Mouse (Mus musculus) limb, embryonic 14.5 days (tissue): ENCODE measurements around the gene Cdc14a. TPM values are rescaled to one million over a fixed set of nuclear protein-coding genes. Genes with fewer than 3 reads are reported as not detected.

ENCODE experiments used
- ATAC-seq: fragments of 200-750 bp; cut with Nextera tagmentation; 2 replicates; pipeline ENCODE4 v1.8.0; 2017; ENCODE audit warnings: low read depth, moderate number of reproducible peaks, moderate TSS enrichment; ENCODE audit not compliant: low FRiP score
- DNase-seq: peaks from one replicate; pipeline ENCODE4 v3.0.0-alpha.2; 2015; ENCODE audit warnings: low spot score
- H3K27ac ChIP-seq: fragments of 300-500 bp; sonication (generic); replicated peaks from 2 replicates; pipeline ENCODE4 v1.5.1; 2014; ENCODE audit warnings: low read depth, mild to moderate bottlenecking, low read length, moderate library complexity, mixed read lengths
- H3K27me3 ChIP-seq: fragments of 300-500 bp; sonication (generic); 2 replicates; pipeline ENCODE4 v1.6.1; 2014; ENCODE audit warnings: low read length, mixed read lengths; ENCODE audit not compliant: control insufficient read depth, insufficient read depth
- H3K36me3 ChIP-seq: fragments of 300-500 bp; sonication (generic); 2 replicates; pipeline ENCODE4 v1.6.1; 2014; ENCODE audit warnings: mild to moderate bottlenecking, low read length, moderate library complexity, mixed read lengths; ENCODE audit not compliant: control insufficient read depth, insufficient read depth
- H3K4me1 ChIP-seq: fragments of 300-500 bp; sonication (generic); 2 replicates; pipeline ENCODE4 v1.6.1; 2014; ENCODE audit warnings: antibody characterized with exemption, low read length, mixed read lengths; ENCODE audit not compliant: control insufficient read depth, insufficient read depth
- H3K4me2 ChIP-seq: fragments of 300-500 bp; sonication (generic); replicated peaks from 2 replicates; pipeline ENCODE4 v1.6.1; 2014; ENCODE audit warnings: low read depth, mild to moderate bottlenecking, low read length, moderate library complexity; ENCODE audit not compliant: severe bottlenecking
- H3K4me3 ChIP-seq: fragments of 300-500 bp; sonication (generic); replicated peaks from 2 replicates; pipeline ENCODE4 v1.5.1; 2014; ENCODE audit warnings: low read length
- H3K9ac ChIP-seq: fragments of 300-500 bp; sonication (generic); 2 replicates; pipeline ENCODE4 v1.6.1; 2014; ENCODE audit warnings: mild to moderate bottlenecking, low read depth, low read length, moderate library complexity; ENCODE audit not compliant: severe bottlenecking
- H3K9me3 ChIP-seq: fragments of 300-500 bp; sonication (generic); 2 replicates; pipeline ENCODE4 v1.6.1; 2016; ENCODE audit warnings: low read length; ENCODE audit not compliant: control insufficient read depth
- POLR2A ChIP-seq: fragments of 200-500 bp; IDR thresholded peaks from 2 replicates; pipeline ENCODE4 v1.8.0; 2012; ENCODE audit warnings: inconsistent platforms, mild to moderate bottlenecking, moderate library complexity, borderline replicate concordance; ENCODE audit not compliant: insufficient read depth, insufficient read length; ENCODE audit errors: extremely low read depth
- WGBS: fragments of 180-500 bp; shearing (Covaris S2); extraction: QIAGEN DNeasy Blood & Tissue Kit; methylation state at CpG from one replicate; pipeline ENCODE4 v1.1.7; 2014; 5-methylcytosine and 5-hydroxymethylcytosine counted together
- polyA plus RNA-seq, 2 experiments: library from polyadenylated mRNA; depleted of rRNA in 1 of 2; stranded (reverse) in 1 of 2; unstranded in 1 of 2; fragments of >200 nt; fragmentation: Nextera tagmentation in 1 of 2; extraction: Ambion mirVana in 1 of 2; gene quantifications; 2 replicates each; pipeline versions ENCODE4 v1.2.1 to v1.2.3; 2012 to 2014

Gene Cdc14a
- polyA plus RNA-seq, 2 experiments = 8.4 TPM

DNA sequence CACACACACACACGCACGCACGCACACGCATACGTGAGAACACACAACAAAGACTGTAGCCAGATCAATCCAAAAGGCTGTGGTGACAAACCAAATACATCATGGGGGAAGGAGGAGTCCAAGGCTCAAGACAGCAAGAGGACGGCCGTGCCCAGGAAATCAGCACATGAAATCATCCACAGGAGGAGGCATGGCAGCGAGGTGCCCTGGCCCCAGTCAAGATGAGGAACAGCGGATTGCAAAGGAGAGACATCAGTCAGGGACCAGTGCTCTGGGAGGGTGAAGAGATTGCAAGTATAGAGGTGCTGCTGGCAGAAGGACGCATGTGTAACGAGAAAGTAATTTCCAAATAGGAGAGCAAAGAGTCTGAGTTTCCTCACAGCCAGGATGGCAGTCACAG lies 22.4 kb downstream of the Cdc14a start:
- H3K9me3 ChIP-seq = no peaks in the 10 kb centered on the region
- H3K27ac ChIP-seq = no peak overlapping the region
- no peaks in the 10 kb centered on the region for H3K27me3 ChIP-seq
- 83% methylated on average over 11 of the region's 11 CpGs for WGBS
- TF ChIP-seq POLR2A = no peak
- H3K36me3 ChIP-seq = no peaks in the 10 kb centered on the region
- no peak overlapping the region for H3K9ac ChIP-seq
- no peak overlapping the region for H3K4me3 ChIP-seq
- no peak for ATAC-seq
- DNase-seq = no peak
- no peak overlapping the region for H3K4me2 ChIP-seq
- H3K4me1 ChIP-seq = peaks cover 4% of the 10 kb centered on the region; the same call in 1 of the 2 replicates

DNA sequence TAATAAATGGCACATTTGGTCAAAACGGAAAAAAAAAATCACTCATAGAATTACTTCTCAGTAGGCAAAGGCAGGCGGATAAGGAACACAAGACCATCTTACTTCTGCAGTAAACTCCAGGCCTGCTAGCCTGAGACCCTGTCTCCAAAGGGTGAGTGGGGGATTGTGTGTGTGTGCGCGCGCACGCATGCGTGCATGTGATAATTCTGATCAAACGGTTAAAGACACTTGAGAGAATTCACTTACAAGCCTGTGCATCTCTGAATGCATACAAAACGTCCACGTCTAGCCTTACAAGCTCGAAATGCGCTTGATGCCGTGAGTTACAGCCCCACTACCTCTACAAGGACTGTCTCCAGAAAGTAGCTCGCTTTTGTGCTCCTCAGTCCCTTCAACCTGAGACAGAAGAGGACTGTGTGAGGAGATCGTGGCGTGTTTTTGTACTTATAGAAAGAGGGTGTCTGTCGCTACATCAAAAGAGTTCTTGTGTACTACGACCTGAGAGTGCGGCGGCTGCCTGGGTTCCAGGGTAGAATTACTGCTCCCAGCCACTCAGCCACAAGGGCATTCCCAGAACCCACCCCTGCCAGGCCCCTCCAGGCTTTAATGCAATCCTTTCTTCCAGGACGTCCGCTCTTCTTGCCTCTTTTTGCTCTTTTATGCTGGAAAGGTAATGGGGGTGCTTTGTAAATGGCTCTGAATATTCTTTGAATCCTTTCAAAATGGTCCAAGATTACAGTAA lies 24.3 kb downstream of the Cdc14a start:
- H3K27me3 ChIP-seq = no peaks in the 10 kb centered on the region
- H3K9me3 ChIP-seq = no peaks in the 10 kb centered on the region
- H3K9ac ChIP-seq = 0 out of 2 replicates have a peak overlapping the region, but pooled peaks have one; percentile 28
- peaks cover 9% of the 10 kb centered on the region; the same call in 1 of the 2 replicates for H3K4me1 ChIP-seq
- no peak overlapping the region; the same call in 1 of the 2 replicates for H3K27ac ChIP-seq
- DNase-seq (no peak), ATAC-seq (no peak)
- no peaks in the 10 kb centered on the region for H3K36me3 ChIP-seq
- no peak for TF ChIP-seq POLR2A
- H3K4me2 ChIP-seq = no peak overlapping the region; the same call in 1 of the 2 replicates
- WGBS = 53% methylated on average over 22 of the region's 22 CpGs
- H3K4me3 ChIP-seq = no peak overlapping the region

DNA sequence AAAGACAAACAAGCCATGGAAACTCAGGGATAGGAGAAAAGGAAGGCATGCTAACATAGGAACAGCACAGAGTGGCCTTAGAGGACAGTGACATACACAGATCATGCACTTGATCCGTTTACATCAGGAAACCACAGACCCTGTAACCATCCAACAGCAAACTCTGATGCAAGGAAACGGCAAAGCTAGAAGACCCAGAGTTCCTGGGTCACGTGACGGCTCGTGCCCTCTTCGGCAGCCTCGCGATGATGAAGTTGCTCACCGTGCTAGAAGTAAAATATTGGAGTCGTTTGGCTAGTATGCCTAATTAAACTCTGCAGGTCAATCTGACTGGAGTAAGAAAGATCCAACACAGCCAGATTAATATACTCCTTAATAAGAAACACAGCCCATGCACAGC lies 25.3 kb downstream of the Cdc14a start:
- WGBS = 65% methylated on average over 10 of the region's 10 CpGs
- no peak for TF ChIP-seq POLR2A
- Histone ChIP-seq H3K9me3 (no peaks in the 10 kb centered on the region), H3K27me3 (no peaks in the 10 kb centered on the region), H3K27ac (no peak overlapping the region), H3K9ac (no peak overlapping the region), H3K4me3 (no peak overlapping the region), H3K36me3 (no peaks in the 10 kb centered on the region), H3K4me1 (peaks cover 9% of the 10 kb centered on the region; the same call in 1 of the 2 replicates), H3K4me2 (no peak overlapping the region)
- ATAC-seq (no peak), DNase-seq (no peak)

DNA sequence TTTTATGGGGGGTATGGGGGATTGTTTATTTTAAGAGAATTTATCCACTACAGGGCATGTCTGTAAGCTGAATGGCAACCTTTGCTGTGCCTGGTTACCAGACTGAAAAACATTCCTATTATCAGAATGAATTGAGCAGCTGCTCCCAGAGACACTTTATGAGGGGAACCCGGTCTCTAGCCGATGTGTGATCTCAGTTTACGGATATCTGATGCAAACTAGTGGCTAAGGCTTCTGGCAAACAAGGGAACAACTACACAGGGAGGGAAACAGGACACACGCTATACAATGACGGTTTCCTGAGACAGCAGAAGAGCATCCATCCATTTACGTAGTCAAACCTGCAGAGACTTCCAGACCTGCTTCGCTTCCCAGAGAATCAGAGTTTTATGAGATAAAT lies 25.9 kb downstream of the Cdc14a start:
- Histone ChIP-seq H3K9me3 (no peaks in the 10 kb centered on the region), H3K4me3 (no peak overlapping the region), H3K36me3 (no peaks in the 10 kb centered on the region), H3K4me2 (no peak overlapping the region), H3K27me3 (no peaks in the 10 kb centered on the region), H3K9ac (no peak overlapping the region), H3K27ac (no peak overlapping the region), H3K4me1 (peaks cover 9% of the 10 kb centered on the region; the same call in 1 of the 2 replicates)
- 45% methylated on average over 7 of the region's 7 CpGs for WGBS
- no peak for TF ChIP-seq POLR2A
- DNase-seq (no peak), ATAC-seq (peak; percentile 20; the same call in 1 of the 2 replicates)

DNA sequence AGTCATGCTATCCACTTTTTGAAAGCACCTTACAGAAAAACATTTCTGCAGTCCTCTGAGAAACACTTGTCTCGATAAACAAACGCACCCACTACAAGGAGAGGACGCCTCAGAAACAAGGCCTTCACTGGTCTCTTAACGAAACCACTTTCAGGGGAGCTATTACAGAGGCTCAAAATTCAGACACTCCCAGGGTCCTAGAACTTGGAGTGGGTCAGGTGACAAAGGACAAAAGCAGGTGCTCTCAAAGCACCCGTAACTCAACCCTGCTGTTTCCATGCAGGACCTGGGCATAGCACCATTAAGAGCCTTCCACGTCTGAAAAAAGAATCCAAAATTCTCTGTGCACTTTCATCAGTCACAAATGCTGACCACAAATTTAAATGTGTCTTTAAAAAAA lies 26.5 kb downstream of the Cdc14a start:
- peaks cover 9% of the 10 kb centered on the region; the same call in 1 of the 2 replicates for H3K4me1 ChIP-seq
- no peak overlapping the region for H3K27ac ChIP-seq
- H3K9me3 ChIP-seq = no peaks in the 10 kb centered on the region
- TF ChIP-seq POLR2A = no peak
- no peak for ATAC-seq
- WGBS = 74% methylated on average over 6 of the region's 6 CpGs
- no peaks in the 10 kb centered on the region for H3K36me3 ChIP-seq
- no peaks in the 10 kb centered on the region for H3K27me3 ChIP-seq
- H3K4me2 ChIP-seq = no peak overlapping the region
- no peak overlapping the region for H3K9ac ChIP-seq
- DNase-seq = no peak
- no peak overlapping the region for H3K4me3 ChIP-seq
